Mouse (Mus musculus): Measurements from ENCODE around the gene 4933416C03Rik. TPM values are rescaled to one million over a fixed set of nuclear protein-coding genes. Genes with fewer than 3 reads are reported as not detected.

4933416C03Rik gene
- polyA plus RNA-seq, 1 experiment from 2014 or later = not detected

GRCm38 (mm10) chr10:116108176-116108575 is 5.5 kb downstream of the 4933416C03Rik start:
- DNase-seq (ENCODE audit: low spot score) (no peak), ATAC-seq (replicated peaks; ENCODE audit: low FRiP score) (no peak)
- Histone ChIP-seq H3K9me3 (ENCODE audit: control insufficient read depth, low read length) (no peaks in the 10 kb centered on the region), H3K4me1 (replicated peaks; ENCODE audit: control insufficient read depth, insufficient read depth, low read length) (no peaks in the 10 kb centered on the region), H3K27me3 (replicated peaks; ENCODE audit: control insufficient read depth, insufficient read depth, low read length) (no peaks in the 10 kb centered on the region), H3K27ac (ENCODE audit: low read depth, low read length) (no peak overlapping the region), H3K4me3 (ENCODE audit: low read depth, low read length) (no peak overlapping the region), H3K4me2 (no peak overlapping the region), H3K9ac (ENCODE audit: low read depth, low read length) (no peak overlapping the region), H3K36me3 (ENCODE audit: control insufficient read depth, insufficient read depth, low read length) (no peaks in the 10 kb centered on the region)
- WGBS = 71% methylated on average over 4 of the region's 4 CpGs

- H3K9ac ChIP-seq (ENCODE audit: low read depth, low read length) = no peak overlapping the region
- WGBS = 83% methylated on average over 7 of the region's 7 CpGs
- no peaks in the 10 kb centered on the region for H3K4me1 ChIP-seq (replicated peaks; ENCODE audit: control insufficient read depth, insufficient read depth, low read length)
- no peaks in the 10 kb centered on the region for H3K36me3 ChIP-seq (ENCODE audit: control insufficient read depth, insufficient read depth, low read length)
- DNase-seq (ENCODE audit: low spot score) (no peak), ATAC-seq (replicated peaks; ENCODE audit: low FRiP score) (no peak)
- no peaks in the 10 kb centered on the region for H3K27me3 ChIP-seq (replicated peaks; ENCODE audit: control insufficient read depth, insufficient read depth, low read length)
- no peaks in the 10 kb centered on the region for H3K9me3 ChIP-seq (ENCODE audit: control insufficient read depth, low read length)
- no peak overlapping the region for H3K27ac ChIP-seq (ENCODE audit: low read depth, low read length)
- H3K4me2 ChIP-seq = no peak overlapping the region
- H3K4me3 ChIP-seq (ENCODE audit: low read depth, low read length) = no peak overlapping the region
Measured at GRCm38 (mm10) chr10:116098470-116098869, 15.2 kb downstream of the 4933416C03Rik start.

- Histone ChIP-seq H3K36me3 (ENCODE audit: control insufficient read depth, insufficient read depth, low read length) (no peaks in the 10 kb centered on the region), H3K4me3 (ENCODE audit: low read depth, low read length) (no peak overlapping the region), H3K27ac (ENCODE audit: low read depth, low read length) (no peak overlapping the region), H3K4me2 (no peak overlapping the region), H3K9me3 (ENCODE audit: control insufficient read depth, low read length) (no peaks in the 10 kb centered on the region), H3K9ac (ENCODE audit: low read depth, low read length) (no peak overlapping the region), H3K27me3 (replicated peaks; ENCODE audit: control insufficient read depth, insufficient read depth, low read length) (no peaks in the 10 kb centered on the region), H3K4me1 (replicated peaks; ENCODE audit: control insufficient read depth, insufficient read depth, low read length) (no peaks in the 10 kb centered on the region)
- DNase-seq (ENCODE audit: low spot score) (no peak), ATAC-seq (replicated peaks; ENCODE audit: low FRiP score) (no peak)
- WGBS = 83% methylated on average over 13 of the region's 13 CpGs
Measured at GRCm38 (mm10) chr10:116096466-116096865, 17.3 kb downstream of the 4933416C03Rik start.

GRCm38 (mm10) chr10:116083965-116084364 is 29.8 kb downstream of the 4933416C03Rik start:
- H3K4me1 ChIP-seq (replicated peaks; ENCODE audit: control insufficient read depth, insufficient read depth, low read length) = no peaks in the 10 kb centered on the region
- no peak for DNase-seq (ENCODE audit: low spot score)
- H3K9me3 ChIP-seq (ENCODE audit: control insufficient read depth, low read length) = no peaks in the 10 kb centered on the region
- no peak overlapping the region for H3K4me3 ChIP-seq (ENCODE audit: low read depth, low read length)
- H3K27ac ChIP-seq (ENCODE audit: low read depth, low read length) = no peak overlapping the region
- WGBS = 29% methylated on average over 3 of the region's 3 CpGs
- H3K27me3 ChIP-seq (replicated peaks; ENCODE audit: control insufficient read depth, insufficient read depth, low read length) = no peaks in the 10 kb centered on the region
- H3K4me2 ChIP-seq = no peak overlapping the region
- no peak overlapping the region for H3K9ac ChIP-seq (ENCODE audit: low read depth, low read length)
- H3K36me3 ChIP-seq (ENCODE audit: control insufficient read depth, insufficient read depth, low read length) = no peaks in the 10 kb centered on the region
- ATAC-seq (replicated peaks; ENCODE audit: low FRiP score) = no peak

- Histone ChIP-seq H3K27ac (ENCODE audit: low read depth, low read length) (no peak overlapping the region), H3K4me1 (replicated peaks; ENCODE audit: control insufficient read depth, insufficient read depth, low read length) (no peaks in the 10 kb centered on the region), H3K36me3 (ENCODE audit: control insufficient read depth, insufficient read depth, low read length) (no peaks in the 10 kb centered on the region), H3K9me3 (ENCODE audit: control insufficient read depth, low read length) (no peaks in the 10 kb centered on the region), H3K4me3 (ENCODE audit: low read depth, low read length) (no peak overlapping the region), H3K4me2 (no peak overlapping the region), H3K27me3 (replicated peaks; ENCODE audit: control insufficient read depth, insufficient read depth, low read length) (no peaks in the 10 kb centered on the region), H3K9ac (ENCODE audit: low read depth, low read length) (no peak overlapping the region)
- ATAC-seq (replicated peaks; ENCODE audit: low FRiP score) (no peak), DNase-seq (ENCODE audit: low spot score) (no peak)
- 73% methylated on average over 6 of the region's 6 CpGs for WGBS
Measured at GRCm38 (mm10) chr10:116080841-116081240, 32.9 kb downstream of the 4933416C03Rik start.

GRCm38 (mm10) chr10:116079396-116079795 is 34.3 kb downstream of the 4933416C03Rik start:
- Histone ChIP-seq H3K27ac (ENCODE audit: low read depth, low read length) (no peak overlapping the region), H3K9ac (ENCODE audit: low read depth, low read length) (no peak overlapping the region), H3K36me3 (ENCODE audit: control insufficient read depth, insufficient read depth, low read length) (no peaks in the 10 kb centered on the region), H3K9me3 (ENCODE audit: control insufficient read depth, low read length) (no peaks in the 10 kb centered on the region), H3K4me2 (no peak overlapping the region), H3K4me3 (ENCODE audit: low read depth, low read length) (no peak overlapping the region), H3K4me1 (replicated peaks; ENCODE audit: control insufficient read depth, insufficient read depth, low read length) (no peaks in the 10 kb centered on the region), H3K27me3 (replicated peaks; ENCODE audit: control insufficient read depth, insufficient read depth, low read length) (no peaks in the 10 kb centered on the region)
- WGBS = 46% methylated on average over 7 of the region's 7 CpGs
- DNase-seq (ENCODE audit: low spot score) (no peak), ATAC-seq (replicated peaks; ENCODE audit: low FRiP score) (no peak)

GRCm38 (mm10) chr10:116078636-116079035 is 35.1 kb downstream of the 4933416C03Rik start:
- no peaks in the 10 kb centered on the region for H3K27me3 ChIP-seq (replicated peaks; ENCODE audit: control insufficient read depth, insufficient read depth, low read length)
- H3K9me3 ChIP-seq (ENCODE audit: control insufficient read depth, low read length) = no peaks in the 10 kb centered on the region
- ATAC-seq (replicated peaks; ENCODE audit: low FRiP score) (no peak), DNase-seq (ENCODE audit: low spot score) (no peak)
- no peaks in the 10 kb centered on the region for H3K36me3 ChIP-seq (ENCODE audit: control insufficient read depth, insufficient read depth, low read length)
- H3K27ac ChIP-seq (ENCODE audit: low read depth, low read length) = no peak overlapping the region
- H3K9ac ChIP-seq (ENCODE audit: low read depth, low read length) = no peak overlapping the region
- no peak overlapping the region for H3K4me3 ChIP-seq (ENCODE audit: low read depth, low read length)
- no peak overlapping the region for H3K4me2 ChIP-seq
- H3K4me1 ChIP-seq (replicated peaks; ENCODE audit: control insufficient read depth, insufficient read depth, low read length) = no peaks in the 10 kb centered on the region
- 72% methylated on average over 5 of the region's 5 CpGs for WGBS

- Histone ChIP-seq H3K4me1 (replicated peaks; ENCODE audit: control insufficient read depth, insufficient read depth, low read length) (no peaks in the 10 kb centered on the region), H3K36me3 (ENCODE audit: control insufficient read depth, insufficient read depth, low read length) (no peaks in the 10 kb centered on the region), H3K27me3 (replicated peaks; ENCODE audit: control insufficient read depth, insufficient read depth, low read length) (no peaks in the 10 kb centered on the region), H3K4me3 (ENCODE audit: low read depth, low read length) (no peak overlapping the region), H3K27ac (ENCODE audit: low read depth, low read length) (no peak overlapping the region), H3K4me2 (no peak overlapping the region), H3K9ac (ENCODE audit: low read depth, low read length) (no peak overlapping the region), H3K9me3 (ENCODE audit: control insufficient read depth, low read length) (no peaks in the 10 kb centered on the region)
- WGBS = 77% methylated on average over 5 of the region's 5 CpGs
- no peak for DNase-seq (ENCODE audit: low spot score)
- no peak for ATAC-seq (replicated peaks; ENCODE audit: low FRiP score)
Measured at GRCm38 (mm10) chr10:116075954-116076353, 37.8 kb downstream of the 4933416C03Rik start.

All from liver, embryonic 11.5 days (tissue).